Mouse (Mus musculus) testis, adult 2 months (tissue): ENCODE measurements at regions not wholly inside any gene's neighbourhood (a gene's known extent, or its start where the extent isn't known, plus 50 kb on each side); places are given as distances from the start of the nearest gene placed in this dataset.

Experiments
- CTCF ChIP-seq: fragments of 200-500 bp; IDR thresholded peaks from 2 replicates; pipeline ENCODE4 v1.5.1; 2012; ENCODE audit warnings: low read depth, mild to moderate bottlenecking, inconsistent platforms, low read length, moderate library complexity; ENCODE audit not compliant: control insufficient read depth, insufficient read depth, insufficient replicate concordance
- POLR2A ChIP-seq: fragments of 200-500 bp; IDR thresholded peaks from 2 replicates; pipeline ENCODE4 v1.6.1; 2012; ENCODE audit warnings: low read depth, mild to moderate bottlenecking, inconsistent platforms, low read length, moderate library complexity; ENCODE audit not compliant: control insufficient read depth

DNA sequence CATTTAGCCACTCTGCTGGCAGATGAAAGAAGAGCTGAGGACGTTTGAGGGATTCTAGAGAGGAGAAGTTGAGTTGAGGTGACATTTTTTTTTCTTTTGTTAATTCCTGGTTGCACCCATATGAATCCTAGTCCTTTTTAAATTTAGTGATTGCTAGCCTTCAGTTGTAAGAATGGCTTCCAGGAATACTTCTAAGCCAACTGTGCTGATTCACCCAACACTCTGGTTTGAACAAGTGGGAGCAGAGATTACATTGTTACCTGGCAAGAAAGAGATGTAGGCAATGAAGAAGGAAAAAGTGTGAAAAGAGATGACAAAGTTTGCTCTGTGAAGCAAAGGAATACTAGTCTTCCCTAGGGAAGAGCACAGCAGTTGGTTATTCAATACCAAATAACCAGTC lies 261.1 kb upstream of the Kcnq5 start:
- TF ChIP-seq POLR2A: no peak
- TF ChIP-seq CTCF: no peak
